Mouse (Mus musculus) E14TG2a.4 (cell line): ENCODE measurements around the gene Sele.

Source experiments
- H3K27me3 ChIP-seq: 2 replicates; pipeline ENCODE4 v1.6.1; 2014; ENCODE audit warnings: low read length, control low read depth; ENCODE audit not compliant: insufficient read depth
- H3K36me3 ChIP-seq: 2 replicates; pipeline ENCODE4 v1.6.1; 2014; ENCODE audit warnings: low read length, control low read depth; ENCODE audit not compliant: insufficient read depth
- H3K4me1 ChIP-seq: replicated peaks from 2 replicates; pipeline ENCODE4 v1.6.1; 2014; ENCODE audit warnings: low read depth, low read length, control low read depth
- H3K4me3 ChIP-seq: replicated peaks from 2 replicates; pipeline ENCODE4 v1.5.1; 2014; ENCODE audit warnings: mild to moderate bottlenecking, low read length
- H3K9me3 ChIP-seq: 2 replicates; pipeline ENCODE4 v1.6.1; 2014; ENCODE audit warnings: low read length, control low read depth
- CTCF ChIP-seq: conservative IDR thresholded peaks from 2 replicates; pipeline ENCODE4 v1.5.1; 2014; ENCODE audit warnings: low read length
- NANOG ChIP-seq: IDR thresholded peaks from 2 replicates; pipeline ENCODE4 v1.6.1; 2014; ENCODE audit warnings: borderline replicate concordance, low read length, mixed read lengths
- POU5F1 ChIP-seq: IDR thresholded peaks from 2 replicates; pipeline ENCODE4 v1.6.1; 2014; ENCODE audit warnings: low read length, borderline replicate concordance

Gene Sele

GRCm38 (mm10) chr1:164025685-164026084 is 22.3 kb upstream of the Sele start:
- H3K4me3 ChIP-seq: no peak overlapping the region
- H3K27me3 ChIP-seq: no peaks in the 10 kb centered on the region
- H3K9me3 ChIP-seq: 0 out of 2 replicates have a peak, but pooled peaks cover 6% of the 10 kb centered on the region
- no peak for TF ChIP-seq POU5F1
- TF ChIP-seq NANOG: no peak
- no peak for TF ChIP-seq CTCF
- H3K4me1 ChIP-seq: peaks cover 16% of the 10 kb centered on the region
- H3K36me3 ChIP-seq: no peaks in the 10 kb centered on the region

GRCm38 (mm10) chr1:164027416-164027815 is 20.6 kb upstream of the Sele start:
- TF ChIP-seq POU5F1 (no peak), CTCF (peak; percentile 77)
- Histone ChIP-seq H3K9me3 (0 out of 2 replicates have a peak, but pooled peaks cover 6% of the 10 kb centered on the region), H3K4me1 (0 out of 2 replicates have a peak, but pooled peaks cover 7% of the 10 kb centered on the region)

GRCm38 (mm10) chr1:164040385-164041135 is 7.5 kb upstream of the Sele start:
- no peaks in the 10 kb centered on the region for H3K27me3 ChIP-seq

More at GRCm38 (mm10) chr1:164027416-164027815, 20.6 kb upstream of the Sele start:
- no peaks in the 10 kb centered on the region for H3K36me3 ChIP-seq
- no peaks in the 10 kb centered on the region for H3K27me3 ChIP-seq
- H3K4me3 ChIP-seq: no peak overlapping the region

GRCm38 (mm10) chr1:164043549-164043948 is 4.5 kb upstream of the Sele start:
- TF ChIP-seq CTCF (no peak), POU5F1 (no peak), NANOG (no peak)
- H3K4me1 ChIP-seq: no peaks in the 10 kb centered on the region
- no peak overlapping the region for H3K4me3 ChIP-seq
- H3K27me3 ChIP-seq: no peaks in the 10 kb centered on the region
- no peaks in the 10 kb centered on the region for H3K9me3 ChIP-seq
- H3K36me3 ChIP-seq: no peaks in the 10 kb centered on the region

More at GRCm38 (mm10) chr1:164040385-164041135, 7.5 kb upstream of the Sele start:
- no peak for TF ChIP-seq POU5F1
- no peak for TF ChIP-seq NANOG
- TF ChIP-seq CTCF: no peak
- Histone ChIP-seq H3K4me3 (no peak overlapping the region), H3K9me3 (no peaks in the 10 kb centered on the region), H3K4me1 (no peaks in the 10 kb centered on the region), H3K36me3 (no peaks in the 10 kb centered on the region)

GRCm38 (mm10) chr1:164053561-164053960 is 5.5 kb downstream of the Sele start:
- Histone ChIP-seq H3K27me3 (peaks cover 12% of the 10 kb centered on the region; the same call in 1 of the 2 replicates), H3K9me3 (no peaks in the 10 kb centered on the region), H3K4me3 (no peak overlapping the region), H3K36me3 (no peaks in the 10 kb centered on the region), H3K4me1 (peaks cover 3% of the 10 kb centered on the region; the same call in 1 of the 2 replicates)
- TF ChIP-seq CTCF: no peak

- TF ChIP-seq CTCF (peak; percentile 53), POU5F1 (no peak)
- Histone ChIP-seq H3K4me1 (peaks cover 3% of the 10 kb centered on the region; the same call in 1 of the 2 replicates), H3K36me3 (no peaks in the 10 kb centered on the region), H3K27me3 (peaks cover 12% of the 10 kb centered on the region; the same call in 1 of the 2 replicates), H3K4me3 (no peak overlapping the region), H3K9me3 (no peaks in the 10 kb centered on the region)
These were observed 6.8 kb downstream of the Sele start for GRCm38 (mm10) chr1:164054800-164055199.

GRCm38 (mm10) chr1:164060071-164060470 is 12.0 kb downstream of the Sele start:
- Histone ChIP-seq H3K4me1 (peaks cover 13% of the 10 kb centered on the region), H3K27me3 (peaks cover 6% of the 10 kb centered on the region; the same call in 1 of the 2 replicates), H3K4me3 (no peak overlapping the region), H3K9me3 (no peaks in the 10 kb centered on the region), H3K36me3 (no peaks in the 10 kb centered on the region)
- no peak for TF ChIP-seq POU5F1
- TF ChIP-seq CTCF: no peak
- no peak for TF ChIP-seq NANOG

- Histone ChIP-seq H3K4me1 (peaks cover 13% of the 10 kb centered on the region), H3K4me3 (no peak overlapping the region)
- TF ChIP-seq NANOG (no peak), CTCF (0 out of 2 replicates have a peak, but pooled peaks have one; percentile 14)
These were observed 13.2 kb downstream of the Sele start for GRCm38 (mm10) chr1:164061278-164061677.

GRCm38 (mm10) chr1:164061925-164062324 is 13.9 kb downstream of the Sele start, which contains the start of gene Sell:
TSS of gene Sell (plus strand) at chr1:164061982.
- Histone ChIP-seq H3K9me3 (no peaks in the 10 kb centered on the region), H3K4me1 (peaks cover 13% of the 10 kb centered on the region), H3K27me3 (no peaks in the 10 kb centered on the region), H3K36me3 (no peaks in the 10 kb centered on the region), H3K4me3 (no peak within 1 kb of the TSS)
- TF ChIP-seq CTCF (no peak), NANOG (no peak), POU5F1 (no peak)

More at GRCm38 (mm10) chr1:164061278-164061677, 13.2 kb downstream of the Sele start:
- H3K36me3 ChIP-seq: no peaks in the 10 kb centered on the region
- H3K27me3 ChIP-seq: no peaks in the 10 kb centered on the region
- no peaks in the 10 kb centered on the region for H3K9me3 ChIP-seq
